Mouse (Mus musculus) heart, postnatal 0 days (tissue): Measurements from ENCODE around the gene Frmd8.

Experiments
- CTCF ChIP-seq: IDR thresholded peaks from 2 replicates; pipeline ENCODE4 v1.5.1; 2016; ENCODE audit warnings: antibody characterized with exemption, control low read depth, low read depth
- EP300 ChIP-seq: IDR thresholded peaks from 2 replicates; pipeline ENCODE4 v1.6.1; 2016; ENCODE audit warnings: antibody characterized with exemption, low read depth

DNA sequence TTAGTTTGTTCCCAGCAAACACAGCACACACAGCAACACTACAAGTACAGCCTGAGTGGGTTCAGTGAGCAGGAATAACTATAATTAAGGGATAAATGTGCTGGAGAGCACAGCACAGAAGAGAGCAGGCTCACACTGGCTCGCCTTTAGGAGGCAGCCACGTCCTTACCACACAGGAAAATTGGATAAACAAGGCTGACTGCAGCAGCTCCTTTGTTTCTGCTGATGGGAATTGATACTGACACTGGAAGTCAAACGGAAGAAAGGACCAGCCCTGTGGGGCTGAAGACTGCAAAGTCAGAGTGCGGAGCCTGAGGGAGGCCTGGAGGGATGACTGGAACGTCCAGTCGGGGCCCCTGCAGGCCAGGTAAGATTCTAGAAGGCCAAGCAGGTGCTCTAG lies 35.1 kb upstream of the Frmd8 start:
- TF ChIP-seq CTCF (no peak), EP300 (no peak)
